Mouse (Mus musculus): ENCODE results near the gene Npm1. TPM values are rescaled to one million over a fixed set of nuclear protein-coding genes. Genes with fewer than 3 reads are reported as not detected.
A peak's percentile ranks its signal among the peaks of the same experiment; 100 is the strongest.

Gene Npm1
- 1,003 and 1,036 TPM in 2 replicates for polyA plus RNA-seq (2014; fragmentation: Nextera tagmentation; extraction: Ambion mirVana)

DNA sequence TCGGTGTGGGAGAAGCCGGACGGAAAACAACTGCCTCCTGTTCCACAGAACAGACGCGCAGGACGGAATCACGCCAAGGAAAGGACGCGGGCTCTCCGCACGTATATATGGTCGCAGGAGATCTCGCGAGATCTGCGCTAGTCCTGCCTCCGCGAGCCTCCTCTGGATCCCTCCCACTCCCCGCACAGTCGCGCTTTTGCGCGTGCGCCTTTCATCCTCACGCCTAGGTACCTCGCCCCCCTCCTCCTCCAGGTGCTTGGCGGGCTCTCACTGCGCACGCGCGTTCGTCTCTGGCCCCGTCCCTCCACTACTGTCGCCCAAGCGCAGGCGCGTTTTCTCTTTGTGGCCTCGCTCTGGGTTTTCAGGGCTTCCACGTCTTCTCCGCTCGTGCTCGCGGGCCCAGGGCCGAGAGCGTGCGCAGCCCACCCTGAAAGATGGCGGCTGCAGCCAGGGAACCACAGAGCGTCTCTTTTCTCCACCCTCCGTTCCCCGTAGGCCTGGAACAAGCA lies at the start of gene Npm1:
Gene Npm1 (minus strand): TSS at position 209 of the 509 bp plus-strand sequence.
- 3% methylated on average over 49 of the region's 49 CpGs for WGBS
- Histone ChIP-seq H3K4me2 (peak within 1 kb of the TSS; percentile 92), H3K9ac (ENCODE audit: low read length) (peak within 1 kb of the TSS; percentile 97), H3K9me3 (ENCODE audit: control insufficient read depth, low read length) (no peaks in the 10 kb centered on the region), H3K27ac (ENCODE audit: low read depth, low read length) (peak within 1 kb of the TSS; percentile 93), H3K4me1 (ENCODE audit: control insufficient read depth, insufficient read depth, low read length) (peaks cover 4% of the 10 kb centered on the region; the same call in 1 of the 2 replicates), H3K4me3 (ENCODE audit: low read depth, low read length) (peak within 1 kb of the TSS; percentile 99), H3K36me3 (ENCODE audit: control insufficient read depth, insufficient read depth, low read length) (peaks cover 3% of the 10 kb centered on the region; the same call in 1 of the 2 replicates), H3K27me3 (ENCODE audit: control insufficient read depth, insufficient read depth, low read length) (no peaks in the 10 kb centered on the region)
- DNase-seq (ENCODE audit: low spot score, missing footprints) (peak; percentile 100), ATAC-seq (ENCODE audit: low FRiP score) (peak; percentile 97)

- no peak overlapping the region for H3K4me3 ChIP-seq (ENCODE audit: low read depth, low read length)
- DNase-seq (ENCODE audit: low spot score, missing footprints) (no peak), ATAC-seq (ENCODE audit: low FRiP score) (no peak)
- H3K36me3 ChIP-seq (ENCODE audit: control insufficient read depth, insufficient read depth, low read length): no peaks in the 10 kb centered on the region
- peaks cover 16% of the 10 kb centered on the region for H3K4me1 ChIP-seq (ENCODE audit: control insufficient read depth, insufficient read depth, low read length)
- no peak overlapping the region for H3K27ac ChIP-seq (ENCODE audit: low read depth, low read length)
- H3K4me2 ChIP-seq: no peak overlapping the region
- no peaks in the 10 kb centered on the region for H3K9me3 ChIP-seq (ENCODE audit: control insufficient read depth, low read length)
- H3K27me3 ChIP-seq (ENCODE audit: control insufficient read depth, insufficient read depth, low read length): peaks cover 46% of the 10 kb centered on the region
- no peak overlapping the region for H3K9ac ChIP-seq (ENCODE audit: low read length)
- WGBS: 86% methylated on average over 2 of the region's 2 CpGs
Measured at GRCm38 (mm10) chr11:33207411-33207810, 44.4 kb upstream of the Npm1 start.

- H3K4me3 ChIP-seq (ENCODE audit: low read depth, low read length): 0 out of 2 replicates have a peak overlapping the region, but pooled peaks have one; percentile 6
Measured at GRCm38 (mm10) chr11:33204966-33205365, 42.0 kb upstream of the Npm1 start.

DNA sequence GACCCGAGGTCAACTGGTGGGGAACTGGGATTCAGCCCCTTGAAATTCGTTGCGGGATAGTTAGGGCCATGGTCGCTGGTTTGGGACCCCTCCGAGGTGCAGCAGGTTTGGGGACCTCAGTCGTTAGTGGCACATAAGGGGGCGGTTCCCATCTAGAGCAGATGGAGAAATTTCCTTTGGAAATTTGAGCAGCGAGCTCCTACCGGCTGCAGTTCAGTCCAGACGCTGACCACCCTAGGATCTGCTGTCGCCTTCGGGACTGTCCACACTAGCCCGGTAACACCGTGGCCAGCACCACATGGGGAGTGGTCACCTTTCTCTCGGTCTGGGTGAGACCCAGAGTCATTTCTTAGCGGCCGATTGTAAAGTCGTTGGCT lies 41.3 kb upstream of the Npm1 start:
- H3K36me3 ChIP-seq (ENCODE audit: control insufficient read depth, insufficient read depth, low read length): no peaks in the 10 kb centered on the region
- 0 out of 2 replicates have a peak overlapping the region, but pooled peaks have one; percentile 38 for H3K9ac ChIP-seq (ENCODE audit: low read length)
- peaks cover 73% of the 10 kb centered on the region for H3K27me3 ChIP-seq (ENCODE audit: control insufficient read depth, insufficient read depth, low read length)
- peak; percentile 97 for DNase-seq (ENCODE audit: low spot score, missing footprints)
- under 1% methylated on average over 18 of the region's 18 CpGs for WGBS
- H3K4me3 ChIP-seq (ENCODE audit: low read depth, low read length): peak overlapping the region; percentile 34
- H3K27ac ChIP-seq (ENCODE audit: low read depth, low read length): no peak overlapping the region
- H3K9me3 ChIP-seq (ENCODE audit: control insufficient read depth, low read length): no peaks in the 10 kb centered on the region
- no peak for ATAC-seq (ENCODE audit: low FRiP score)
- H3K4me1 ChIP-seq (ENCODE audit: control insufficient read depth, insufficient read depth, low read length): peaks cover 33% of the 10 kb centered on the region
- H3K4me2 ChIP-seq: peak overlapping the region; percentile 57

More at GRCm38 (mm10) chr11:33204966-33205365, 42.0 kb upstream of the Npm1 start:
- ATAC-seq (ENCODE audit: low FRiP score) (no peak), DNase-seq (ENCODE audit: low spot score, missing footprints) (peak; percentile 94)
- no peak overlapping the region for H3K4me2 ChIP-seq
- H3K36me3 ChIP-seq (ENCODE audit: control insufficient read depth, insufficient read depth, low read length): no peaks in the 10 kb centered on the region
- H3K9me3 ChIP-seq (ENCODE audit: control insufficient read depth, low read length): no peaks in the 10 kb centered on the region
- H3K27me3 ChIP-seq (ENCODE audit: control insufficient read depth, insufficient read depth, low read length): peaks cover 70% of the 10 kb centered on the region
- peaks cover 33% of the 10 kb centered on the region for H3K4me1 ChIP-seq (ENCODE audit: control insufficient read depth, insufficient read depth, low read length)
- no peak overlapping the region for H3K9ac ChIP-seq (ENCODE audit: low read length)
- WGBS: 10% methylated on average over 3 of the region's 3 CpGs
- no peak overlapping the region for H3K27ac ChIP-seq (ENCODE audit: low read depth, low read length)

DNA sequence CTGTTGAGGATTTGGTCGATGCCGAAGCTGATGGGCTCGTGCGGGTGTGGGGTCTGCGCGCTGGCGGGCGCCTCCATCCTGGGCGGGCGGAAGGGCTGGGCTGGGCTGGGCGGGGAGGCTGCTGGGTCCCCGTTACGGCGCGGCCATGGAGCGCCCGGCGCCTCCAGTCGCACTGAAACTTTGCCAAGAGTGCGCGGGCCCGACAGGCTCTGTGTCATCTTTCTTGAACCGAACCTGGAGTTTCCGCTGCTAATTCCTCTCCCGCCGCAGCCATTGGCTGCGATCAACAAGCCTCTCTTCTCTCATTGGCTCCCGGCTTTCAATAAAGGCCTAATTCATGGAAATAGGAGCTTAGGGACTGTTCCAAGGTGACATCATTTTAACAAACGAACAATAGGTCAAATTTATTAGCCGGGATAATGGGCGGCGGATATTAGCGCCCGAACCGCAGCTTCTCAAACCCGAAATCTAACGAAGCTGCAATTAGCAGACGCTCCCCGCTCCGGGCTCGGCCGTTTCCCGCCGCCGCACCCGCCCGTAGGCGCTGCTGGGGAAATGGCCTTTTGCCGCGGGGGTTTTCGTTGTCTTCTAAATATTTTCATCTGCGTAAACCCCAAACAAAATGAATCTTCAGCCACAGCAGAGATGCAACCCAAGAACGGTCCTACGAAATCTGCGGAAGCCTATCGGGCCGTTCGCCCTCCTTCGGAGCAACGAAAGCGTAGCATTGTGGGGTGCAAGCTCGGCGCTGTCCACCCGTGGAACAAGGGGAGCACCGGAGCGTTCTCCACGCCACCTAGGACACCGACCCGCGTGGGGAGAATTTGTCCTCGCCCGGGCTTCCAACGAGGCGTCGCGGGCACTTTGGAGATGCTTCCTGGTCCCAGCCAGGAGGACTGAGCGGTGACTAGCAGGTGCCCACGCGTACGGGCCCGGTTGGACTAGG lies 40.6 kb upstream of the Npm1 start, which contains the start of gene Tlx3:
Gene Tlx3 (minus strand): TSS at position 207 of the 946 bp plus-strand sequence.
- Histone ChIP-seq H3K4me1 (ENCODE audit: control insufficient read depth, insufficient read depth, low read length) (peaks cover 33% of the 10 kb centered on the region), H3K27me3 (ENCODE audit: control insufficient read depth, insufficient read depth, low read length) (peaks cover 80% of the 10 kb centered on the region), H3K36me3 (ENCODE audit: control insufficient read depth, insufficient read depth, low read length) (no peaks in the 10 kb centered on the region), H3K27ac (ENCODE audit: low read depth, low read length) (no peak within 1 kb of the TSS), H3K4me3 (ENCODE audit: low read depth, low read length) (peak within 1 kb of the TSS; percentile 34), H3K9ac (ENCODE audit: low read length) (peak within 1 kb of the TSS; percentile 38; the same call in 1 of the 2 replicates), H3K9me3 (ENCODE audit: control insufficient read depth, low read length) (no peaks in the 10 kb centered on the region), H3K4me2 (peak within 1 kb of the TSS; percentile 57)
- DNase-seq (ENCODE audit: low spot score, missing footprints) (peak; percentile 97), ATAC-seq (ENCODE audit: low FRiP score) (peak; percentile 65)
- 1% methylated on average over 72 of the region's 81 CpGs for WGBS

- Histone ChIP-seq H3K9me3 (ENCODE audit: control insufficient read depth, low read length) (no peaks in the 10 kb centered on the region), H3K4me3 (ENCODE audit: low read depth, low read length) (peak overlapping the region; percentile 34), H3K4me2 (peak overlapping the region; percentile 57), H3K27me3 (ENCODE audit: control insufficient read depth, insufficient read depth, low read length) (peaks cover 87% of the 10 kb centered on the region), H3K4me1 (ENCODE audit: control insufficient read depth, insufficient read depth, low read length) (peaks cover 33% of the 10 kb centered on the region), H3K27ac (ENCODE audit: low read depth, low read length) (no peak overlapping the region), H3K9ac (ENCODE audit: low read length) (peak overlapping the region; percentile 38; the same call in 1 of the 2 replicates), H3K36me3 (ENCODE audit: control insufficient read depth, insufficient read depth, low read length) (no peaks in the 10 kb centered on the region)
- WGBS: 1% methylated on average over 40 of the region's 47 CpGs
- peak; percentile 92 for DNase-seq (ENCODE audit: low spot score, missing footprints)
- ATAC-seq (ENCODE audit: low FRiP score): no peak; the same call in none of the 2 replicates
Measured at GRCm38 (mm10) chr11:33202972-33203371, 40.0 kb upstream of the Npm1 start.

- H3K9ac ChIP-seq (ENCODE audit: low read length): no peak overlapping the region
- peaks cover 33% of the 10 kb centered on the region for H3K4me1 ChIP-seq (ENCODE audit: control insufficient read depth, insufficient read depth, low read length)
- no peak overlapping the region for H3K4me2 ChIP-seq
- DNase-seq (ENCODE audit: low spot score, missing footprints): peak; percentile 92
- no peaks in the 10 kb centered on the region; the same call in 1 of the 2 replicates for H3K9me3 ChIP-seq (ENCODE audit: control insufficient read depth, low read length)
- H3K27ac ChIP-seq (ENCODE audit: low read depth, low read length): no peak overlapping the region
- WGBS: under 1% methylated on average over 34 of the region's 37 CpGs
- H3K4me3 ChIP-seq (ENCODE audit: low read depth, low read length): peak overlapping the region; percentile 34
- H3K27me3 ChIP-seq (ENCODE audit: control insufficient read depth, insufficient read depth, low read length): peaks cover 93% of the 10 kb centered on the region
- ATAC-seq (ENCODE audit: low FRiP score): no peak
- no peaks in the 10 kb centered on the region for H3K36me3 ChIP-seq (ENCODE audit: control insufficient read depth, insufficient read depth, low read length)
Measured at GRCm38 (mm10) chr11:33202296-33202695, 39.3 kb upstream of the Npm1 start.

- H3K9me3 ChIP-seq (ENCODE audit: control insufficient read depth, low read length): no peaks in the 10 kb centered on the region; the same call in 1 of the 2 replicates
- no peak overlapping the region for H3K27ac ChIP-seq (ENCODE audit: low read depth, low read length)
- peak overlapping the region; percentile 30 for H3K4me3 ChIP-seq (ENCODE audit: low read depth, low read length)
- H3K4me2 ChIP-seq: peak overlapping the region; percentile 52
- no peak for DNase-seq (ENCODE audit: low spot score, missing footprints)
- H3K4me1 ChIP-seq (ENCODE audit: control insufficient read depth, insufficient read depth, low read length): peaks cover 33% of the 10 kb centered on the region
- WGBS: 3% methylated on average over 19 of the region's 19 CpGs
- no peak overlapping the region for H3K9ac ChIP-seq (ENCODE audit: low read length)
- ATAC-seq (ENCODE audit: low FRiP score): no peak
- H3K36me3 ChIP-seq (ENCODE audit: control insufficient read depth, insufficient read depth, low read length): no peaks in the 10 kb centered on the region
- peaks cover 96% of the 10 kb centered on the region for H3K27me3 ChIP-seq (ENCODE audit: control insufficient read depth, insufficient read depth, low read length)
Measured at GRCm38 (mm10) chr11:33201626-33202010, 38.6 kb upstream of the Npm1 start.

Measured in midbrain, embryonic 11.5 days (tissue).